Mouse (Mus musculus): ENCODE results near the gene Ndrg2.
"Not testable (repeated sequence)": the region's sequence is repeated elsewhere in the genome, so short reads cannot be mapped to it uniquely, and the experiment has no call there.

Gene Ndrg2

GRCm38 (mm10) chr14:51913960-51914762 lies at the start of gene Ndrg2:
TSS of gene Ndrg2 (minus strand) at chr14:51914158.
- no peak for DNase-seq (ENCODE audit: low read depth, low spot score)

- no peak for DNase-seq (ENCODE audit: low read depth, low spot score)
Observed at GRCm38 (mm10) chr14:51960316-51960715, 46.4 kb upstream of the Ndrg2 start.

- DNase-seq (ENCODE audit: low read depth, low spot score), result no peak
Observed at GRCm38 (mm10) chr14:51943336-51943735, 29.4 kb upstream of the Ndrg2 start.

- DNase-seq (ENCODE audit: low read depth, low spot score), result no peak
Observed at GRCm38 (mm10) chr14:51942236-51942635, 28.3 kb upstream of the Ndrg2 start.

- no peak for DNase-seq (ENCODE audit: low read depth, low spot score)
Observed at GRCm38 (mm10) chr14:51941577-51941976, 27.6 kb upstream of the Ndrg2 start.

- no peak for DNase-seq (ENCODE audit: low read depth, low spot score)
Observed at GRCm38 (mm10) chr14:51940944-51941560, 27.1 kb upstream of the Ndrg2 start.

- no peak for DNase-seq (ENCODE audit: low read depth, low spot score)
Observed at GRCm38 (mm10) chr14:51939005-51939404, 25.0 kb upstream of the Ndrg2 start.

- DNase-seq (ENCODE audit: low read depth, low spot score), result no peak
Observed at GRCm38 (mm10) chr14:51932092-51933020, 18.4 kb upstream of the Ndrg2 start.

- DNase-seq (ENCODE audit: low read depth, low spot score), result no peak
Observed at GRCm38 (mm10) chr14:51930824-51931223, 16.9 kb upstream of the Ndrg2 start.

GRCm38 (mm10) chr14:51929968-51930367 lies 16.0 kb upstream of the Ndrg2 start:
- no peak for DNase-seq (ENCODE audit: low read depth, low spot score)

- no peak for DNase-seq (ENCODE audit: low read depth, low spot score)
Observed at GRCm38 (mm10) chr14:51929309-51929943, 15.5 kb upstream of the Ndrg2 start.

- DNase-seq (ENCODE audit: low read depth, low spot score), result not testable (repeated sequence)
Observed at GRCm38 (mm10) chr14:51926930-51927329, 13.0 kb upstream of the Ndrg2 start.

GRCm38 (mm10) chr14:51923492-51923891 lies 9.5 kb upstream of the Ndrg2 start:
- no peak for DNase-seq (ENCODE audit: low read depth, low spot score)

GRCm38 (mm10) chr14:51922910-51923309 lies 9.0 kb upstream of the Ndrg2 start:
- DNase-seq (ENCODE audit: low read depth, low spot score), result no peak

GRCm38 (mm10) chr14:51922571-51922865 lies 8.6 kb upstream of the Ndrg2 start, which contains the start of gene Rnase13:
TSS of gene Rnase13 (minus strand) at chr14:51922773.
- DNase-seq (ENCODE audit: low read depth, low spot score), result no peak

GRCm38 (mm10) chr14:51921759-51922570 lies 8.0 kb upstream of the Ndrg2 start:
- DNase-seq (ENCODE audit: low read depth, low spot score), result no peak

- DNase-seq (ENCODE audit: low read depth, low spot score), result no peak
Observed at GRCm38 (mm10) chr14:51918966-51919365, 5.0 kb upstream of the Ndrg2 start.

- no peak for DNase-seq (ENCODE audit: low read depth, low spot score)
Observed at GRCm38 (mm10) chr14:51918125-51918524, 4.2 kb upstream of the Ndrg2 start, which contains the start of gene Tppp2. TSS of gene Tppp2 (plus strand) at chr14:51918425.

- DNase-seq (ENCODE audit: low read depth, low spot score), result no peak
Observed at GRCm38 (mm10) chr14:51916539-51916938, 2.6 kb upstream of the Ndrg2 start.

GRCm38 (mm10) chr14:51915030-51915429 lies 1.1 kb upstream of the Ndrg2 start:
- no peak for DNase-seq (ENCODE audit: low read depth, low spot score)

Measured in embryo, embryonic 11.5 days (tissue).